21 mouse cellular contexts compared by ENCODE assay signal in genomic region chr6:112977246-112977645, GRCm38 (mm10). TPM values are rescaled to one million over a fixed set of nuclear protein-coding genes. Genes with fewer than 3 reads are reported as not detected.
DNase-seq lines count a peak whose midpoint lies in the region; ATAC-seq and TF ChIP-seq lines count a peak whose summit lies in the region.
"Had no signal": no experiment of that assay in that cellular context is flagged by ENCODE, and none has a peak within 500 bp of the region (broad histone marks: within the 10 kb centered on the region; RNA-seq: fewer than 3 reads in every experiment).

No protein-coding gene starts in this region.

- no peak for ATAC-seq in forebrain, embryonic 12.5 days (ENCODE audit: low FRiP score)
- ATAC-seq in forebrain, embryonic 16.5 days: no peak
- ATAC-seq in hindbrain, embryonic 15.5 days (ENCODE audit: low FRiP score, low read depth): no peak
- ATAC-seq in hindbrain, embryonic 14.5 days (ENCODE audit: low FRiP score): no peak
- no peak for ATAC-seq in neural tube, embryonic 13.5 days (ENCODE audit: low read depth)
- ATAC-seq: CD4-positive, CD25-positive, alpha-beta regulatory T cell, adult 4 months; intestine, postnatal 0 days; liver, embryonic 12.5 days had no signal

- TF ChIP-seq POLR2A in cerebellum, adult 2 months (IDR thresholded peaks at IDR 0.05; ENCODE audit: borderline replicate concordance, insufficient read depth, low read length): no peak

- no peak for TF ChIP-seq CTCF in cerebellum, adult 2 months (IDR thresholded peaks at IDR 0.05; ENCODE audit: borderline replicate concordance, insufficient read depth, low read depth, low read length)

- H3K4me1 ChIP-seq in forebrain, embryonic 12.5 days: peaks cover 39% of the 10 kb centered on the region
- peaks cover 42% of the 10 kb centered on the region for H3K4me1 ChIP-seq in forebrain, embryonic 16.5 days (replicated peaks; ENCODE audit: control insufficient read depth, insufficient read depth, low read length)
- peaks cover 51% of the 10 kb centered on the region for H3K4me1 ChIP-seq in hindbrain, embryonic 15.5 days (replicated peaks)
- H3K4me1 ChIP-seq in hindbrain, embryonic 14.5 days (replicated peaks; ENCODE audit: control insufficient read depth, insufficient read depth, low read length): peaks cover 45% of the 10 kb centered on the region
- H3K4me1 ChIP-seq in neural tube, embryonic 13.5 days (replicated peaks): peaks cover 52% of the 10 kb centered on the region
- peaks cover 5% of the 10 kb centered on the region for H3K4me1 ChIP-seq in cerebellum, adult 2 months (ENCODE audit: control insufficient read depth, insufficient read depth, low read length)

- no peak overlapping the region for H3K9ac ChIP-seq in forebrain, embryonic 12.5 days
- no peak overlapping the region for H3K9ac ChIP-seq in forebrain, embryonic 16.5 days (replicated peaks; ENCODE audit: low read depth, low read length)
- no peak overlapping the region for H3K9ac ChIP-seq in hindbrain, embryonic 15.5 days
- H3K9ac ChIP-seq in hindbrain, embryonic 14.5 days: no peak overlapping the region
- no peak overlapping the region for H3K9ac ChIP-seq in neural tube, embryonic 13.5 days
- H3K9ac ChIP-seq: heart, embryonic 13.5 days; limb, embryonic 12.5 days; liver, embryonic 12.5 days had no signal

- H3K9me3 ChIP-seq in forebrain, embryonic 12.5 days: no peaks in the 10 kb centered on the region
- H3K9me3 ChIP-seq in forebrain, embryonic 16.5 days (ENCODE audit: control insufficient read depth, low read length): no peaks in the 10 kb centered on the region
- no peaks in the 10 kb centered on the region for H3K9me3 ChIP-seq in hindbrain, embryonic 15.5 days
- no peaks in the 10 kb centered on the region for H3K9me3 ChIP-seq in hindbrain, embryonic 14.5 days (ENCODE audit: control insufficient read depth, low read length)
- no peaks in the 10 kb centered on the region for H3K9me3 ChIP-seq in neural tube, embryonic 13.5 days
- H3K9me3 ChIP-seq: heart, embryonic 13.5 days; limb, embryonic 12.5 days; liver, embryonic 12.5 days had no signal

- no peak overlapping the region for H3K4me3 ChIP-seq in forebrain, embryonic 12.5 days (replicated peaks)
- H3K4me3 ChIP-seq in forebrain, embryonic 16.5 days (replicated peaks; ENCODE audit: low read length): no peak overlapping the region
- H3K4me3 ChIP-seq in hindbrain, embryonic 15.5 days: no peak overlapping the region
- H3K4me3 ChIP-seq in hindbrain, embryonic 14.5 days (replicated peaks; ENCODE audit: low read length): no peak overlapping the region
- H3K4me3 ChIP-seq in neural tube, embryonic 13.5 days: no peak overlapping the region
- no peak overlapping the region for H3K4me3 ChIP-seq in cerebellum, adult 2 months (replicated peaks; ENCODE audit: insufficient read depth, low read depth, low read length)
- H3K4me3 ChIP-seq: heart, adult 2 months; heart, embryonic 13.5 days; limb, embryonic 12.5 days; liver, embryonic 12.5 days had no signal

- peak overlapping the region; percentile 38 for H3K27ac ChIP-seq in forebrain, embryonic 12.5 days
- H3K27ac ChIP-seq in forebrain, embryonic 16.5 days (ENCODE audit: low read length): no peak overlapping the region
- H3K27ac ChIP-seq in hindbrain, embryonic 15.5 days (replicated peaks): peak overlapping the region; percentile 52; the same call in 1 of the 2 replicates
- no peak overlapping the region for H3K27ac ChIP-seq in hindbrain, embryonic 14.5 days
- peak overlapping the region; percentile 56; the same call in 1 of the 2 replicates for H3K27ac ChIP-seq in neural tube, embryonic 13.5 days (replicated peaks)
- H3K27ac ChIP-seq in cerebellum, adult 2 months (ENCODE audit: insufficient read depth, low read length): no peak overlapping the region
- H3K27ac ChIP-seq: heart, adult 2 months; heart, embryonic 13.5 days; limb, embryonic 12.5 days; liver, embryonic 12.5 days; macrophage had no signal

- DNase-seq in hindbrain, embryonic 14.5 days (ENCODE audit: low spot score): no peak
- no peak for DNase-seq in neural tube, embryonic 10.5 days (ENCODE audit: extremely low spot score, low spot score)
- DNase-seq in cerebellum, adult 2 months: no peak
- no peak for DNase-seq in ovary, adult 18-20 months (ENCODE audit: low spot score)
- DNase-seq: adrenal gland, postnatal 14 days; cerebellum, adult 8-10 months; gastrocnemius, postnatal 25 days; heart, adult 2 months; heart, postnatal 14 days; kidney, postnatal 36 days; lung, adult 2 months had no signal

- H3K27me3 ChIP-seq in forebrain, embryonic 12.5 days: no peaks in the 10 kb centered on the region
- H3K27me3 ChIP-seq in forebrain, embryonic 16.5 days (replicated peaks; ENCODE audit: control insufficient read depth, insufficient read depth, low read length): no peaks in the 10 kb centered on the region
- H3K27me3 ChIP-seq in hindbrain, embryonic 15.5 days: no peaks in the 10 kb centered on the region
- H3K27me3 ChIP-seq in hindbrain, embryonic 14.5 days (ENCODE audit: control insufficient read depth, insufficient read depth, low read length): no peaks in the 10 kb centered on the region
- no peaks in the 10 kb centered on the region for H3K27me3 ChIP-seq in neural tube, embryonic 13.5 days
- no peaks in the 10 kb centered on the region for H3K27me3 ChIP-seq in cerebellum, adult 2 months (ENCODE audit: control insufficient read depth, insufficient read depth, low read length)
- H3K27me3 ChIP-seq: limb, embryonic 12.5 days; liver, embryonic 12.5 days had no signal

- H3K36me3 ChIP-seq in forebrain, embryonic 12.5 days (replicated peaks): no peaks in the 10 kb centered on the region
- H3K36me3 ChIP-seq in forebrain, embryonic 16.5 days (ENCODE audit: control insufficient read depth, insufficient read depth): no peaks in the 10 kb centered on the region
- H3K36me3 ChIP-seq in hindbrain, embryonic 15.5 days: no peaks in the 10 kb centered on the region
- no peaks in the 10 kb centered on the region for H3K36me3 ChIP-seq in hindbrain, embryonic 14.5 days (replicated peaks; ENCODE audit: control insufficient read depth, insufficient read depth)
- no peaks in the 10 kb centered on the region for H3K36me3 ChIP-seq in neural tube, embryonic 13.5 days
- H3K36me3 ChIP-seq: heart, embryonic 13.5 days; limb, embryonic 12.5 days; liver, embryonic 12.5 days had no signal

- WGBS in forebrain, embryonic 12.5 days: 88% methylated on average over 4 of the region's 4 CpGs
- 61% methylated on average over 4 of the region's 4 CpGs for WGBS in forebrain, embryonic 16.5 days
- WGBS in hindbrain, embryonic 15.5 days: 63% methylated on average over 4 of the region's 4 CpGs
- WGBS in hindbrain, embryonic 14.5 days: 70% methylated on average over 4 of the region's 4 CpGs
- 78% methylated on average over 4 of the region's 4 CpGs for WGBS in neural tube, embryonic 13.5 days
- WGBS in cerebellum, adult 2 months: 74% methylated on average over 4 of the region's 4 CpGs

- H3K4me2 ChIP-seq in forebrain, embryonic 12.5 days: no peak overlapping the region
- H3K4me2 ChIP-seq in forebrain, embryonic 16.5 days (ENCODE audit: low read length): no peak overlapping the region
- no peak overlapping the region for H3K4me2 ChIP-seq in hindbrain, embryonic 15.5 days
- no peak overlapping the region for H3K4me2 ChIP-seq in hindbrain, embryonic 14.5 days (replicated peaks)
- no peak overlapping the region for H3K4me2 ChIP-seq in neural tube, embryonic 13.5 days
- H3K4me2 ChIP-seq: heart, embryonic 13.5 days; limb, embryonic 12.5 days; liver, embryonic 12.5 days had no signal

RNA-seq across cellular contexts. Expression of gene Srgap3, which starts 30.2 kb away (rescaled TPM):
- polyA plus RNA-seq in forebrain, embryonic 12.5 days (2016; fragmentation: Nextera tagmentation; extraction: Ambion mirVana): 36.6 and 39.9 TPM in 2 replicates
- 32.2 and 37.2 TPM in 2 replicates for polyA plus RNA-seq in forebrain, embryonic 16.5 days (2015; fragmentation: Nextera tagmentation; extraction: Ambion mirVana)
- 30.5 and 36.8 TPM in 2 replicates for polyA plus RNA-seq in hindbrain, embryonic 15.5 days (2015; fragmentation: Nextera tagmentation; extraction: Ambion mirVana)
- 49.9 and 50.7 TPM in 2 replicates for polyA plus RNA-seq in hindbrain, embryonic 14.5 days (2014; fragmentation: Nextera tagmentation; extraction: Ambion mirVana)
- polyA plus RNA-seq in neural tube, embryonic 13.5 days (2015; fragmentation: Nextera tagmentation; extraction: Ambion mirVana): 29.2 and 30.8 TPM in 2 replicates
- 99.2 and 101 TPM in 2 replicates for polyA plus RNA-seq in cerebellum, adult 2 months (2012; rRNA removed)

Comparison
In these comparisons a context has a peak if more than half of its experiments do, and no peak if none do; other contexts are left out.
1. H3K27ac ChIP-seq: peak in forebrain, embryonic 12.5 days (single experiment), hindbrain, embryonic 15.5 days (single experiment) and neural tube, embryonic 13.5 days (single experiment); none in forebrain, embryonic 16.5 days (single experiment), hindbrain, embryonic 14.5 days (single experiment) and cerebellum, adult 2 months (single experiment).